Mouse (Mus musculus) layer of hippocampus, postnatal 14 days (tissue): ENCODE measurements around the gene Krtap3-2. TPM values are rescaled to one million over a fixed set of nuclear protein-coding genes. Genes with fewer than 3 reads are reported as not detected.

Experiments used
- total RNA-seq, 2 experiments: library from RNA; stranded (reverse); gene quantifications; 2 replicates each; pipeline ENCODE4 v1.2.3; 2021

Gene Krtap3-2
- total RNA-seq, 2 experiments from 2014 or later, result not detected

Other genes starting within 250 kb of the Krtap3-2 start
- gene Krt25, start 233.9 kb downstream of the Krtap3-2 start, total RNA-seq, result not detected
- gene Krt26, start 218.9 kb downstream of the Krtap3-2 start, total RNA-seq, result under 1 TPM in 1 of 2 experiments, not detected in 1; 0.14 TPM
- gene Krt27, start 205.7 kb downstream of the Krtap3-2 start, total RNA-seq, result not detected
- under 1 TPM; 0.32 to 0.45 TPM for gene Krt28, start 181.9 kb downstream of the Krtap3-2 start, total RNA-seq
- 10 to 100 TPM; 13.0 to 14.4 TPM for gene Krt10, start 167.5 kb downstream of the Krtap3-2 start, total RNA-seq
- gene Krt12, start 134.6 kb downstream of the Krtap3-2 start, total RNA-seq, result 1 to 10 TPM; 1.1 to 1.5 TPM
- gene Krt20, start 118.7 kb downstream of the Krtap3-2 start, total RNA-seq, result not detected
- gene Krt23, start 63.7 kb downstream of the Krtap3-2 start, total RNA-seq, result not detected
- not detected for gene Krt39, start 35.5 kb downstream of the Krtap3-2 start, total RNA-seq
- not detected for gene Krt40, start 13.7 kb downstream of the Krtap3-2 start, total RNA-seq
- gene Krtap3-3, start 6.0 kb downstream of the Krtap3-2 start, total RNA-seq, result not detected
- not detected for gene Gm11939, start 2.6 kb upstream of the Krtap3-2 start, total RNA-seq
- not detected for gene Krtap3-1, start 9.8 kb upstream of the Krtap3-2 start, total RNA-seq
- gene Krtap1-5, start 24.2 kb upstream of the Krtap3-2 start, total RNA-seq, result not detected
- not detected for gene Krtap1-4, start 26.8 kb upstream of the Krtap3-2 start, total RNA-seq
- not detected for gene Krtap1-3, start 34.5 kb upstream of the Krtap3-2 start, total RNA-seq
- gene Krtap9-3, start 41.3 kb upstream of the Krtap3-2 start, total RNA-seq, result not detected
- gene Gm11938, start 46.5 kb upstream of the Krtap3-2 start, total RNA-seq, result not detected
- not detected for gene Gm11937, start 53.3 kb upstream of the Krtap3-2 start, total RNA-seq
- gene Krtap2-4, start 58.0 kb upstream of the Krtap3-2 start, total RNA-seq, result not detected
- not detected for gene Gm11562, start 63.6 kb upstream of the Krtap3-2 start, total RNA-seq
- gene Krtap4-1, start 71.4 kb upstream of the Krtap3-2 start, total RNA-seq, result not detected
- not detected for gene Krtap4-2, start 78.2 kb upstream of the Krtap3-2 start, total RNA-seq
- not detected for gene Krtap4-7, start 87.2 kb upstream of the Krtap3-2 start, total RNA-seq
- gene Gm11555, start 93.4 kb upstream of the Krtap3-2 start, total RNA-seq, result not detected
- not detected for gene Gm11563, start 102.1 kb upstream of the Krtap3-2 start, total RNA-seq
- gene Krtap4-6, start 109.1 kb upstream of the Krtap3-2 start, total RNA-seq, result not detected
- not detected for gene Gm14190, start 133.9 kb upstream of the Krtap3-2 start, total RNA-seq
- gene Gm14180, start 177.4 kb upstream of the Krtap3-2 start, total RNA-seq, result not detected
- not detected for gene Gm11595, start 216.1 kb upstream of the Krtap3-2 start, total RNA-seq
- not detected for gene Krtap4-8, start 223.9 kb upstream of the Krtap3-2 start, total RNA-seq
- gene Krtap4-9, start 228.3 kb upstream of the Krtap3-2 start, total RNA-seq, result not detected
- gene Gm11596, start 236.6 kb upstream of the Krtap3-2 start, total RNA-seq, result not detected
- not detected for gene Gm11569, start 242.1 kb upstream of the Krtap3-2 start, total RNA-seq
- not detected for gene Gm11554, start 247.6 kb upstream of the Krtap3-2 start, total RNA-seq